Mouse (Mus musculus) hindbrain, embryonic 13.5 days (tissue): ENCODE measurements around the gene Ralgps1. TPM values are rescaled to one million over a fixed set of nuclear protein-coding genes. Genes with fewer than 3 reads are reported as not detected.

ENCODE experiments used
- ATAC-seq: fragments of 200-750 bp; cut with Nextera tagmentation; 2 replicates; pipeline ENCODE4 v1.8.0; 2017; ENCODE audit warnings: moderate TSS enrichment; ENCODE audit not compliant: low FRiP score
- H3K27ac ChIP-seq: fragments of 300-500 bp; sonication (generic); 2 replicates; pipeline ENCODE4 v1.5.1; 2015; ENCODE audit warnings: inconsistent platforms, mild to moderate bottlenecking, moderate library complexity
- H3K27me3 ChIP-seq: fragments of 300-500 bp; sonication (generic); 2 replicates; pipeline ENCODE4 v1.6.1; 2015; ENCODE audit warnings: mild to moderate bottlenecking, inconsistent platforms
- H3K36me3 ChIP-seq: fragments of 300-500 bp; sonication (generic); 2 replicates; pipeline ENCODE4 v1.6.1; 2015; ENCODE audit warnings: mild to moderate bottlenecking, inconsistent platforms
- H3K4me1 ChIP-seq: fragments of 300-500 bp; sonication (generic); replicated peaks from 2 replicates; pipeline ENCODE4 v1.6.1; 2015; ENCODE audit warnings: inconsistent platforms
- H3K4me2 ChIP-seq: fragments of 300-500 bp; sonication (generic); 2 replicates; pipeline ENCODE4 v1.6.1; 2015; ENCODE audit warnings: inconsistent platforms, mild to moderate bottlenecking, moderate library complexity
- H3K4me3 ChIP-seq: fragments of 300-500 bp; sonication (generic); 2 replicates; pipeline ENCODE4 v1.5.1; 2015; ENCODE audit warnings: mild to moderate bottlenecking, inconsistent platforms
- H3K9ac ChIP-seq: fragments of 300-500 bp; sonication (generic); 2 replicates; pipeline ENCODE4 v1.6.1; 2015; ENCODE audit warnings: mild to moderate bottlenecking, inconsistent platforms
- H3K9me3 ChIP-seq: fragments of 300-500 bp; sonication (generic); 2 replicates; pipeline ENCODE4 v1.6.1; 2016; ENCODE audit warnings: inconsistent platforms
- WGBS: fragments of 180-500 bp; shearing (Covaris S2); methylation state at CpG from one replicate; pipeline ENCODE4 v1.1.7; 2015; 5-methylcytosine and 5-hydroxymethylcytosine counted together
- microRNA-seq: library from miRNA; unstranded; fragments of <30 nt; microRNA quantifications from one replicate; pipeline ENCODE4, GENCODE M21; 2016
- polyA plus RNA-seq: library from polyadenylated mRNA; unstranded; fragments of >200 nt; fragmentation: Nextera tagmentation; extraction: Ambion mirVana; gene quantifications from 2 replicates; pipeline ENCODE4 v1.2.1, GENCODE M21; 2015

Ralgps1 gene
- polyA plus RNA-seq, 1 experiment from 2014 or later, result 37.3 TPM

DNA sequence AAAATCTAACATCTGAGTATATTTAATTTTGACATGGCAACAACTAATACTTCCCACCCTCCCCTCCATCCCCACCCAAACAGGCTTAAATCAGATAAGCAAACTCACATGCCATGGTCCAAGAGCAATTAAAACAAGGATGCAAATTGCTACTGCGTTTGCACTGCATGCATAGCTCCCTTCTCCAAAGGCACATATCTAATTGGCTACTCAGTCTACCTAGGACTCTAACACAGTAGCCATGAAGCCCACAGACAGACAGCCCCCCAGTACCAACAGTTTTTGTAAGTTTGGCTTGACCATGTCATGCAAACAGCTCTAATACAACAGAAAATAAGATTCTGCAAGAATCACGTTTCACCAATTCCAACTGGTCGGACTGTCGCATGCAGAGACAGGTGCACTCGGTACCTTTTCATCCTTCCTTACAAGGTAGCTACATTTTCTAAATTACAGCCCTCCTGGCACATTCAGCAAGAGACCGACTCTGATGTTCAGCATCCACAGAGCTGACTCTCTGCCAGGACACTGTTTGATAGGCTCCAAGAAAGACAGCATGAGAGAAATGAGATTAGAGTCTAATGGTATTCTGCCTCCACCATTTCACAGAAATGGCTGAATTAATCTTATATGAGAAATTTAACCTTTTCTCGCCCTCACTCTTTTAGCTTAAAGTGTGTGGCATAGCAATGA lies 284.5 kb downstream of the Ralgps1 start:
- H3K9ac ChIP-seq, result 0 out of 2 replicates have a peak overlapping the region, but pooled peaks have one; percentile 9
- ATAC-seq, result no peak
- H3K4me1 ChIP-seq, result peaks cover 6% of the 10 kb centered on the region; the same call in 1 of the 2 replicates
- peak overlapping the region; percentile 64 for H3K27ac ChIP-seq
- peak overlapping the region; percentile 31; the same call in 1 of the 2 replicates for H3K4me2 ChIP-seq
- H3K27me3 ChIP-seq, result no peaks in the 10 kb centered on the region
- H3K9me3 ChIP-seq, result no peaks in the 10 kb centered on the region
- no peak overlapping the region for H3K4me3 ChIP-seq
- 79% methylated on average over 7 of the region's 7 CpGs for WGBS
- no peaks in the 10 kb centered on the region for H3K36me3 ChIP-seq

DNA sequence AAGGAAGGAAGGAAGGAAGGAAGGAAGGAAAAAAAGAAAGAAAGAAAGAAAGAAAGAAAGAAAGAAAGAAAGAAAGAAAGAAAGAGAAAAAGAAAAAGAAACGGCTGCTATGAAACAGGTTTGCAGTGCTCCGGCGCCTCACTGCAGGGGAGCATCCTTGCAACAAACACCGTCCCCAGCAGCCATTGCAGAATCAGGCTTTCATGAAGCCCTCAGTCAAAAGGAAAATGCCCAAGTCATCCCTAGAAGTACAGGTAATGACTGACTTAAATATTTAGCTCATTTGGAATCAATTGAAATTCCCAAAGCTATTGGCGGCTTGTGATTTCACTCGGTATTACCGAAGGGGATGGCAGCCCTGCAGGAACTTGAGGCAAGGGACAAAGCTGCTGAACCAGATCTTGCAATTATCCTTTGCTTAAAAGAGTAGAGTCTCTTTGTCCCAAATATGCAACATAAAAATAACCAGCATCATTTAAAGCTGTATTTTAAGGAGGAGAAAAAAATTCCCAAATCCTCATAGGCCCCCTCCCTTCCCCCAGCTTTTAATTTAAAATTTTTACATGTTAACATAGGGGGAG lies 285.2 kb downstream of the Ralgps1 start:
- ATAC-seq, result no peak
- Histone ChIP-seq H3K9ac (no peak overlapping the region), H3K9me3 (no peaks in the 10 kb centered on the region), H3K36me3 (no peaks in the 10 kb centered on the region), H3K4me1 (peaks cover 6% of the 10 kb centered on the region; the same call in 1 of the 2 replicates), H3K4me3 (peak overlapping the region; percentile 13), H3K27me3 (no peaks in the 10 kb centered on the region), H3K27ac (peak overlapping the region; percentile 64), H3K4me2 (peak overlapping the region; percentile 31; the same call in 1 of the 2 replicates)
- 50% methylated on average over 7 of the region's 7 CpGs for WGBS

DNA sequence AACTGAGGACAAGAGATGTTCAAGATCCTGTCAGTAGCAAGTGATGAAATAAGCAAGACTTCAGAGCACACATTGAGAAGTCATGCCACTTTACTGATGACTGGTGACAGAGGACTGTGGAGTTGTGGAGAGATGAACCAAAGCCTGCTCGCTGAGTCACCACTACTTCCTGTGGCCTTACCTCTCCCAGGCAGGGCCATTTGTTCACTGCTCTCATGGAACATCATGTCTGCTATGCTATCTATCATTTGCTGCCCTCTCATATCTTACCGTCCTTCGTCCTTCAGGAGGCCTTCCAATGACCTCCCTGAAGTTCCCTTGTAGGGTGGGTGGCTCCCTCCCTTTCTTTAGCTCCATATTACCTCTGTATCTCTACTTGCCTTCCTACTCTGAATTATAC lies 287.1 kb downstream of the Ralgps1 start:
- Histone ChIP-seq H3K27ac (no peak overlapping the region), H3K4me2 (0 out of 2 replicates have a peak overlapping the region, but pooled peaks have one; percentile 4), H3K4me1 (peaks cover 17% of the 10 kb centered on the region), H3K9ac (no peak overlapping the region), H3K9me3 (no peaks in the 10 kb centered on the region), H3K4me3 (no peak overlapping the region), H3K27me3 (no peaks in the 10 kb centered on the region), H3K36me3 (no peaks in the 10 kb centered on the region)
- 99% methylated on average over 3 of the region's 3 CpGs for WGBS
- ATAC-seq, result no peak

Small RNA genes within 50 kb of the gene (microRNA-seq; reads per million reads assigned to microRNA genes)
- not detected for gene Gm25998

Other genes with a start within 250 kb of the Ralgps1 start
- gene Garnl3, start 239.8 kb downstream of the Ralgps1 start, polyA plus RNA-seq, result 36.6 and 39.4 TPM in 2 replicates
- gene Angptl2, start 155.4 kb downstream of the Ralgps1 start, polyA plus RNA-seq, result 16.9 and 17.9 TPM in 2 replicates
- gene Zbtb34, start 59.8 kb upstream of the Ralgps1 start, polyA plus RNA-seq, result 7.2 and 9.2 TPM in 2 replicates
- gene Zbtb43, start 97.1 kb upstream of the Ralgps1 start, polyA plus RNA-seq, result 27.7 and 28.2 TPM in 2 replicates